Mouse (Mus musculus): ENCODE measurements at regions not wholly inside any gene's neighbourhood (a gene's known extent, or its start where the extent isn't known, plus 50 kb on each side); places are given as distances from the start of the nearest gene placed in this dataset.
A peak's percentile ranks its signal among the peaks of the same experiment; 100 is the strongest.

- Histone ChIP-seq H3K27ac (ENCODE audit: low read depth) (no peak overlapping the region), H3K27me3 (ENCODE audit: insufficient read depth, low read length) (no peaks in the 10 kb centered on the region), H3K9ac (no peak overlapping the region), H3K36me3 (ENCODE audit: insufficient read depth) (no peaks in the 10 kb centered on the region), H3K4me2 (no peak overlapping the region), H3K9me3 (ENCODE audit: low read depth, low read length) (no peaks in the 10 kb centered on the region), H3K4me1 (ENCODE audit: insufficient read depth) (no peaks in the 10 kb centered on the region), H3K4me3 (ENCODE audit: low read depth, low read length) (no peak overlapping the region)
- DNase-seq (no peak), ATAC-seq (ENCODE audit: insufficient read depth) (no peak)
- WGBS = 62% methylated on average over 3 of the region's 3 CpGs
- TF ChIP-seq CTCF (IDR thresholded peaks at IDR 0.05; ENCODE audit: low read depth) = peak; percentile 42
These were observed 351.9 kb downstream of the Tbc1d22a start for GRCm38 (mm10) chr15:86566111-86566510.

- Histone ChIP-seq H3K36me3 (ENCODE audit: insufficient read depth) (no peaks in the 10 kb centered on the region), H3K9ac (no peak overlapping the region), H3K27ac (ENCODE audit: low read depth) (no peak overlapping the region), H3K4me3 (ENCODE audit: low read depth, low read length) (no peak overlapping the region), H3K4me1 (ENCODE audit: insufficient read depth) (no peaks in the 10 kb centered on the region), H3K27me3 (ENCODE audit: insufficient read depth, low read length) (no peaks in the 10 kb centered on the region), H3K4me2 (no peak overlapping the region), H3K9me3 (ENCODE audit: low read depth, low read length) (no peaks in the 10 kb centered on the region)
- ATAC-seq (ENCODE audit: insufficient read depth) (no peak), DNase-seq (no peak)
- TF ChIP-seq CTCF (IDR thresholded peaks at IDR 0.05; ENCODE audit: low read depth) = no peak
- WGBS = 76% methylated on average over 5 of the region's 5 CpGs
These were observed 360.1 kb downstream of the Tbc1d22a start for GRCm38 (mm10) chr15:86574311-86574710.

- no peak overlapping the region for H3K9ac ChIP-seq
- no peaks in the 10 kb centered on the region for H3K9me3 ChIP-seq (ENCODE audit: low read depth, low read length)
- no peak for ATAC-seq (ENCODE audit: insufficient read depth)
- H3K4me2 ChIP-seq = no peak overlapping the region
- no peak for DNase-seq
- WGBS = 35% methylated on average over 5 of the region's 5 CpGs
- H3K4me1 ChIP-seq (ENCODE audit: insufficient read depth) = no peaks in the 10 kb centered on the region
- H3K27ac ChIP-seq (ENCODE audit: low read depth) = no peak overlapping the region
- no peaks in the 10 kb centered on the region for H3K36me3 ChIP-seq (ENCODE audit: insufficient read depth)
- no peak overlapping the region for H3K4me3 ChIP-seq (ENCODE audit: low read depth, low read length)
- no peak for TF ChIP-seq CTCF (IDR thresholded peaks at IDR 0.05; ENCODE audit: low read depth)
- H3K27me3 ChIP-seq (ENCODE audit: insufficient read depth, low read length) = no peaks in the 10 kb centered on the region
These were observed 362.4 kb downstream of the Tbc1d22a start for GRCm38 (mm10) chr15:86576666-86577065.

- WGBS = 82% methylated on average over 16 of the region's 16 CpGs
- no peak for DNase-seq
- Histone ChIP-seq H3K36me3 (ENCODE audit: insufficient read depth) (no peaks in the 10 kb centered on the region), H3K4me2 (no peak overlapping the region), H3K4me3 (ENCODE audit: low read depth, low read length) (no peak overlapping the region), H3K4me1 (ENCODE audit: insufficient read depth) (no peaks in the 10 kb centered on the region), H3K27ac (ENCODE audit: low read depth) (no peak overlapping the region), H3K27me3 (ENCODE audit: insufficient read depth, low read length) (no peaks in the 10 kb centered on the region), H3K9me3 (ENCODE audit: low read depth, low read length) (no peaks in the 10 kb centered on the region), H3K9ac (no peak overlapping the region)
- ATAC-seq (ENCODE audit: insufficient read depth) = no peak
- no peak for TF ChIP-seq CTCF (IDR thresholded peaks at IDR 0.05; ENCODE audit: low read depth)
These were observed 364.4 kb downstream of the Tbc1d22a start for GRCm38 (mm10) chr15:86578689-86579088.

GRCm38 (mm10) chr15:86582240-86583090, 368.2 kb downstream of the Tbc1d22a start:
- WGBS = 63% methylated on average over 7 of the region's 7 CpGs
- no peaks in the 10 kb centered on the region for H3K4me1 ChIP-seq (ENCODE audit: insufficient read depth)
- DNase-seq (no peak), ATAC-seq (ENCODE audit: insufficient read depth) (no peak)
- H3K9me3 ChIP-seq (ENCODE audit: low read depth, low read length) = no peaks in the 10 kb centered on the region
- no peaks in the 10 kb centered on the region for H3K27me3 ChIP-seq (ENCODE audit: insufficient read depth, low read length)
- TF ChIP-seq CTCF (IDR thresholded peaks at IDR 0.05; ENCODE audit: low read depth) = no peak
- no peak overlapping the region for H3K9ac ChIP-seq
- H3K27ac ChIP-seq (ENCODE audit: low read depth) = no peak overlapping the region
- no peaks in the 10 kb centered on the region for H3K36me3 ChIP-seq (ENCODE audit: insufficient read depth)
- H3K4me2 ChIP-seq = no peak overlapping the region
- no peak overlapping the region for H3K4me3 ChIP-seq (ENCODE audit: low read depth, low read length)

- H3K27ac ChIP-seq (ENCODE audit: low read depth) = no peak overlapping the region
- no peak for ATAC-seq (ENCODE audit: insufficient read depth)
- H3K4me2 ChIP-seq = no peak overlapping the region
- H3K4me1 ChIP-seq (ENCODE audit: insufficient read depth) = no peaks in the 10 kb centered on the region
- H3K4me3 ChIP-seq (ENCODE audit: low read depth, low read length) = no peak overlapping the region
- H3K9ac ChIP-seq = no peak overlapping the region
- no peaks in the 10 kb centered on the region for H3K27me3 ChIP-seq (ENCODE audit: insufficient read depth, low read length)
- peak; percentile 29; the same call in 1 of the 2 replicates for TF ChIP-seq CTCF (IDR thresholded peaks at IDR 0.05; ENCODE audit: low read depth)
- DNase-seq = no peak
- WGBS = 70% methylated on average over 4 of the region's 4 CpGs
- no peaks in the 10 kb centered on the region for H3K9me3 ChIP-seq (ENCODE audit: low read depth, low read length)
- no peaks in the 10 kb centered on the region for H3K36me3 ChIP-seq (ENCODE audit: insufficient read depth)
These were observed 371.5 kb downstream of the Tbc1d22a start for GRCm38 (mm10) chr15:86585716-86586115.

- DNase-seq = no peak
These were observed 372.9 kb downstream of the Tbc1d22a start for GRCm38 (mm10) chr15:86587209-86587608.

More at GRCm38 (mm10) chr15:86587209-86587608, 372.9 kb downstream of the Tbc1d22a start:
- H3K4me3 ChIP-seq (ENCODE audit: low read depth, low read length) = no peak overlapping the region
- H3K9me3 ChIP-seq (ENCODE audit: low read depth, low read length) = no peaks in the 10 kb centered on the region
- H3K4me1 ChIP-seq (ENCODE audit: insufficient read depth) = no peaks in the 10 kb centered on the region
- H3K36me3 ChIP-seq (ENCODE audit: insufficient read depth) = no peaks in the 10 kb centered on the region
- H3K27me3 ChIP-seq (ENCODE audit: insufficient read depth, low read length) = no peaks in the 10 kb centered on the region
- no peak overlapping the region for H3K9ac ChIP-seq
- ATAC-seq (ENCODE audit: insufficient read depth) = no peak
- no peak overlapping the region for H3K4me2 ChIP-seq
- no peak overlapping the region for H3K27ac ChIP-seq (ENCODE audit: low read depth)
- 61% methylated on average over 6 of the region's 6 CpGs for WGBS
- no peak for TF ChIP-seq CTCF (IDR thresholded peaks at IDR 0.05; ENCODE audit: low read depth)
